Mouse (Mus musculus): ENCODE data around the gene Aff3. TPM values are rescaled to one million over a fixed set of nuclear protein-coding genes. Genes with fewer than 3 reads are reported as not detected.
A peak's percentile ranks its signal among the peaks of the same experiment; 100 is the strongest.

Gene Aff3
- total and polyA plus RNA-seq, 2 experiments from 2014 or later = 1.1 to 1.9 TPM

DNA sequence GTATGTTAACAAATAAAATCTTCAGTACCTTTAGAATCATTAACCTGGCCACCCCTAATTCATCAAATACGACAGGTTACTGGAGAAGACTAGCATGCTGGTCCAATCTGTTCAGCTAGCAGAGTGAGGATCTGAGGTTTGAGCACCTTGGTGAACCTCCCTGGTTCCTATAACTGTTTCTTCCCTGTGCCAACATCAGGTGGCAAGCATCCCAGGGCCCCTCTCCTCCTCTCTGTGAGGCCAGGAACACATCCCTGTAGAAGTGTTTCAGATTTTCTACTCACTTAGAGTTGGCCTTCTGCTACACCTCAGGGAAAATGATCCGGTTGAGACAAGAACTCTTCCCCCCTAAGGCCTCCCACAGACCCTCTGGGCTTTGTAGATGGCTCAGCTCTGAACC lies 181.6 kb downstream of the Aff3 start:
- WGBS = 82% methylated on average over 2 of the region's 2 CpGs
- no peak overlapping the region for H3K9ac ChIP-seq (replicated peaks; ENCODE audit: low read depth, low read length)
- no peaks in the 10 kb centered on the region for H3K9me3 ChIP-seq (replicated peaks; ENCODE audit: control insufficient read depth, low read length)
- no peak overlapping the region for H3K27ac ChIP-seq (ENCODE audit: low read depth)
- H3K36me3 ChIP-seq (replicated peaks; ENCODE audit: control insufficient read depth, insufficient read depth, low read length) = no peaks in the 10 kb centered on the region
- no peak overlapping the region for H3K4me2 ChIP-seq (ENCODE audit: low read depth, low read length)
- H3K27me3 ChIP-seq (ENCODE audit: control insufficient read depth, insufficient read depth, low read length) = no peaks in the 10 kb centered on the region
- peaks cover 8% of the 10 kb centered on the region for H3K4me1 ChIP-seq (ENCODE audit: control insufficient read depth, insufficient read depth)
- no peak overlapping the region for H3K4me3 ChIP-seq (ENCODE audit: low read depth, low read length)
- TF ChIP-seq CTCF (IDR thresholded peaks at IDR 0.05; ENCODE audit: low read depth) (no peak), EP300 (IDR thresholded peaks at IDR 0.05; ENCODE audit: low read depth) (no peak)
- DNase-seq (ENCODE audit: low spot score) (no peak), ATAC-seq (ENCODE audit: insufficient read depth, low read depth) (no peak)

DNA sequence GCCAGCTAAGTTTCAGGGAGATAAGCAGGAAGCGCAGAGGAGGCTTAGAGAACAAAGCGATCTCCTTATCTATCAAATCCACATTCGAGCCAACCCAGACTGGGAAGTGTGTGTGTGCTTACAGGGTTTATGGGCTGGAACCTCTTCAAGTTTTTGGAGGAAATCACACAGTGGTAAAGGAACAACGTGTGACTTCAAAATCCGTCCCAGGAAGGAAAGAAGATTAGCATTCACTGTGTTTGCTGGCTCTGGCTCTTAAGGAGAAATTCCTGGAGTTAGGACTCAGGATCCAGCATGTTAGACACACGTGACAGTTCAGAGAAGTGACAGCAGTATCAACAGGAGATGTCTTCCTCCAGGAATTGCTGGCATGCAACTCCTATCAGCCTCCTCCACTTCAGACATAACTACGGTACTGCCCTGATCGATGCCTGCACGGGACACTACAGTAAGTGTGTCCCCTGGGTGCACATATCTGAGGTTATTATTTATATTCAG lies 186.5 kb downstream of the Aff3 start:
- no peak overlapping the region for H3K4me3 ChIP-seq (ENCODE audit: low read depth, low read length)
- peak overlapping the region; percentile 15; the same call in 1 of the 2 replicates for H3K4me2 ChIP-seq (ENCODE audit: low read depth, low read length)
- DNase-seq (ENCODE audit: low spot score) (peak; percentile 50), ATAC-seq (ENCODE audit: insufficient read depth, low read depth) (peak; percentile 71)
- H3K27ac ChIP-seq (ENCODE audit: low read depth) = no peak overlapping the region
- WGBS = 11% methylated on average over 9 of the region's 9 CpGs
- peaks cover 15% of the 10 kb centered on the region for H3K4me1 ChIP-seq (ENCODE audit: control insufficient read depth, insufficient read depth)
- TF ChIP-seq CTCF (IDR thresholded peaks at IDR 0.05; ENCODE audit: low read depth) (no peak), EP300 (IDR thresholded peaks at IDR 0.05; ENCODE audit: low read depth) (0 out of 2 replicates have a peak, but pooled peaks have one; percentile 28)
- no peaks in the 10 kb centered on the region for H3K27me3 ChIP-seq (ENCODE audit: control insufficient read depth, insufficient read depth, low read length)
- H3K9ac ChIP-seq (replicated peaks; ENCODE audit: low read depth, low read length) = no peak overlapping the region
- no peaks in the 10 kb centered on the region for H3K36me3 ChIP-seq (replicated peaks; ENCODE audit: control insufficient read depth, insufficient read depth, low read length)
- H3K9me3 ChIP-seq (replicated peaks; ENCODE audit: control insufficient read depth, low read length) = no peaks in the 10 kb centered on the region

DNA sequence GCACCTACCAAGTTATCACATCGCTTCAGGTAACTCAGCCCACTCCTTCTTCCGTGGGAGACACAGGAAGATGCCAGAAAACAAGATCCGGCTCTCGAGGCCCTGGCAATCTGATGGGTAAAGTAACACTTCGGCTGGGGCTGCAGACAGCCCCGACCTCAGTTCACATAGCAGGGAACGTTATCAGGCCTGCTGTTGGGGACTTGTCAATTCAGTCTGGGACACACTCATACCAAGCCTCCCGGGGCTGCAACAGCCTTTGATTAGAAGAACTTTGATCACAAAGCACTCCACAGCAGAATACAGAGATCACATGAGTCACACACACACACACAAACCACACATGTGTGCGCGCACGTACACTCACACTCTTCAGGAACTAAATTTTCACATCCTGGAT lies 193.9 kb downstream of the Aff3 start:
- no peak overlapping the region for H3K9ac ChIP-seq (replicated peaks; ENCODE audit: low read depth, low read length)
- no peaks in the 10 kb centered on the region for H3K36me3 ChIP-seq (replicated peaks; ENCODE audit: control insufficient read depth, insufficient read depth, low read length)
- ATAC-seq (ENCODE audit: insufficient read depth, low read depth) (no peak), DNase-seq (ENCODE audit: low spot score) (no peak)
- H3K27ac ChIP-seq (ENCODE audit: low read depth) = no peak overlapping the region
- H3K9me3 ChIP-seq (replicated peaks; ENCODE audit: control insufficient read depth, low read length) = no peaks in the 10 kb centered on the region
- peaks cover 6% of the 10 kb centered on the region; the same call in 1 of the 2 replicates for H3K4me1 ChIP-seq (ENCODE audit: control insufficient read depth, insufficient read depth)
- no peak overlapping the region for H3K4me3 ChIP-seq (ENCODE audit: low read depth, low read length)
- WGBS = 18% methylated on average over 11 of the region's 11 CpGs
- TF ChIP-seq CTCF (IDR thresholded peaks at IDR 0.05; ENCODE audit: low read depth) = no peak
- TF ChIP-seq EP300 (IDR thresholded peaks at IDR 0.05; ENCODE audit: low read depth) = no peak
- H3K4me2 ChIP-seq (ENCODE audit: low read depth, low read length) = peak overlapping the region; percentile 31; the same call in 1 of the 2 replicates
- H3K27me3 ChIP-seq (ENCODE audit: control insufficient read depth, insufficient read depth, low read length) = no peaks in the 10 kb centered on the region

DNA sequence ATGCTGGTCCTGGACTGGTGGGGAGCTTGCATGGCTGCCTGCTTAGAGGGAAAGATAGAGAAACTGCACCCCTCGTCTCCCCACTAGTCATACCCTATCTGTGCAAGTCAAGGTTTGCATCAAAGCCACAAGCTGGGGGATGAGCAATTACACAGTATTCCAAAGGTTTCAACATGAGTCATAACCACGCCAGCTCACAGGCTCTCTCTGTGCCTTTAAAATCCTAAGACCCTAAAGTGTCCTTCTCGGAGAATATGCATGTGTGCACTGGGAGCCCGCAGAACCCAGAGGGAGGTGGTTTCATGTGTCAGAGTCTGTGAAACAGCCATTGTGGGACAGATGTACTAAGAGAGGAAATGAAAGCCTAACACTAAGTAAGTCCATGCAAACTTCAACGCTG lies 194.6 kb downstream of the Aff3 start:
- Histone ChIP-seq H3K9me3 (replicated peaks; ENCODE audit: control insufficient read depth, low read length) (no peaks in the 10 kb centered on the region), H3K4me3 (ENCODE audit: low read depth, low read length) (no peak overlapping the region), H3K27ac (ENCODE audit: low read depth) (no peak overlapping the region), H3K27me3 (ENCODE audit: control insufficient read depth, insufficient read depth, low read length) (no peaks in the 10 kb centered on the region), H3K4me2 (ENCODE audit: low read depth, low read length) (peak overlapping the region; percentile 31; the same call in 1 of the 2 replicates), H3K4me1 (ENCODE audit: control insufficient read depth, insufficient read depth) (peaks cover 6% of the 10 kb centered on the region; the same call in 1 of the 2 replicates), H3K9ac (replicated peaks; ENCODE audit: low read depth, low read length) (no peak overlapping the region), H3K36me3 (replicated peaks; ENCODE audit: control insufficient read depth, insufficient read depth, low read length) (no peaks in the 10 kb centered on the region)
- WGBS = 58% methylated on average over 5 of the region's 5 CpGs
- DNase-seq (ENCODE audit: low spot score) (no peak), ATAC-seq (ENCODE audit: insufficient read depth, low read depth) (no peak)
- TF ChIP-seq CTCF (IDR thresholded peaks at IDR 0.05; ENCODE audit: low read depth) (no peak), EP300 (IDR thresholded peaks at IDR 0.05; ENCODE audit: low read depth) (no peak)

DNA sequence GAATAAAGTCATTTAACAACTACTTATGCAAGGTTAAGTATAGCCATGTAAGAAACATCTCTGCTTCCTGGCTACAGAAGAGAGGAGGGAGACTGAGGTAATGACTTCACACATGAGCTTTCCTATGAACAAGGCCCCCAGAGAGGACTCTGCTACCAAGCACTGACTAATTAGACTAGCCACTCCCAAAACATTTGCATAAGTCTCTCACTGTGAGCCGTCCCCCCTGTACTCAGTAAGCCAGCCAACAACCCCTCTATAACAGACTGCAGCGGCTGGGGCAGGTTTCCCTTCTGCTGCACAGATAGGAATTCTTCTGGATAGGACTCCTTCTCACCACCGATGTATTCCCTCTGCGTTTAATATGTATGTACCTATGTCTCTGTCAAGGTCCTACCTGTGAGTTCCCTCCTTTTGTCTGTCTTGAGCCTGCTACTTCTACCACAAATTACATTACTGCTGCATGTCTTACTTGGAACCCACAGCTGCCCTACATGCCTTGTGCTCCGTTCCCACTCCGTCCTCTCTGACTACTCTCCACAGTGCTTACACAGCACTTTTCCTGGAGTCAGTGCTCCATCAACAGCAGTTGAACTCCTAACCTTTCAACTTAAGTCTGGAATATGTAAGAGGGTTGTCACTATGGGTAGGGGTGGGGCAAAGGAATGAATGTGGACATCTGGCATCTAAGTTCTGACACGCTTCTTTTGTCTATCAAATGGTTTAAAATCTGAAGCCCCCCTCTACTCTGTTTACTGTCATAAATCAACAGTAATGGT lies 197.3 kb downstream of the Aff3 start:
- ATAC-seq (ENCODE audit: insufficient read depth, low read depth) (no peak), DNase-seq (ENCODE audit: low spot score) (no peak)
- H3K27me3 ChIP-seq (ENCODE audit: control insufficient read depth, insufficient read depth, low read length) = no peaks in the 10 kb centered on the region
- 44% methylated on average over 7 of the region's 7 CpGs for WGBS
- H3K4me1 ChIP-seq (ENCODE audit: control insufficient read depth, insufficient read depth) = peaks cover 6% of the 10 kb centered on the region; the same call in 1 of the 2 replicates
- H3K4me2 ChIP-seq (ENCODE audit: low read depth, low read length) = no peak overlapping the region
- no peak overlapping the region for H3K9ac ChIP-seq (replicated peaks; ENCODE audit: low read depth, low read length)
- no peak overlapping the region for H3K4me3 ChIP-seq (ENCODE audit: low read depth, low read length)
- TF ChIP-seq CTCF (IDR thresholded peaks at IDR 0.05; ENCODE audit: low read depth) (no peak), EP300 (IDR thresholded peaks at IDR 0.05; ENCODE audit: low read depth) (no peak)
- H3K36me3 ChIP-seq (replicated peaks; ENCODE audit: control insufficient read depth, insufficient read depth, low read length) = no peaks in the 10 kb centered on the region
- H3K9me3 ChIP-seq (replicated peaks; ENCODE audit: control insufficient read depth, low read length) = no peaks in the 10 kb centered on the region
- no peak overlapping the region for H3K27ac ChIP-seq (ENCODE audit: low read depth)

Data from heart, postnatal 0 days (tissue).